Mouse (Mus musculus) left cerebral cortex, adult 18-20 months (tissue): ENCODE results near the gene Capn12. TPM values are rescaled to one million over a fixed set of nuclear protein-coding genes. Genes with fewer than 3 reads are reported as not detected.

ENCODE experiments used
- total RNA-seq, 2 experiments: library from RNA; stranded (reverse); gene quantifications; 2 replicates each; pipeline ENCODE4 v1.2.3; 2021

The Capn12 gene
- total RNA-seq, 2 experiments from 2014 or later, result 0.61 to 0.95 TPM

Other genes with a start within 250 kb of the Capn12 start
- gene Fbxo27, start 188.6 kb upstream of the Capn12 start, total RNA-seq, result 10 to 100 TPM; 24.6 TPM
- 1 to 10 TPM; 1.9 to 2.3 TPM for gene Fbxo17, start 164.6 kb upstream of the Capn12 start, total RNA-seq
- gene Mrps12, start 139.6 kb upstream of the Capn12 start, total RNA-seq, result 10 to 100 TPM; 62.8 to 71.0 TPM
- 10 to 100 TPM; 11.0 to 11.6 TPM for gene Sars2, start 139.4 kb upstream of the Capn12 start, total RNA-seq
- 1 to 10 TPM; 1.1 to 2.9 TPM for gene Ccer2, start 125.2 kb upstream of the Capn12 start, total RNA-seq
- gene Sirt2, start 114.7 kb upstream of the Capn12 start, total RNA-seq, result 100 to 1,000 TPM; 120 to 122 TPM
- gene Nfkbib, start 113.9 kb upstream of the Capn12 start, total RNA-seq, result 10 to 100 TPM; 35.0 to 38.6 TPM
- gene Rinl, start 92.5 kb upstream of the Capn12 start, total RNA-seq, result 1 to 10 TPM; 2.1 to 3.9 TPM
- 100 to 1,000 TPM; 427 to 456 TPM for gene Hnrnpl, start 72.9 kb upstream of the Capn12 start, total RNA-seq
- gene Ech1, start 56.2 kb upstream of the Capn12 start, total RNA-seq, result 10 to 100 TPM; 53.5 to 56.6 TPM
- gene Lgals4, start 47.6 kb upstream of the Capn12 start, total RNA-seq, result 1 to 10 TPM; 1.9 to 2.4 TPM
- gene Lgals7, start 17.6 kb upstream of the Capn12 start, total RNA-seq, result under 1 TPM in 1 of 2 experiments, not detected in 1; 0.74 TPM
- 100 to 1,000 TPM; 192 TPM for gene Actn4, start 80.9 kb downstream of the Capn12 start, total RNA-seq
- 100 to 1,000 TPM; 196 to 199 TPM for gene Eif3k, start 100.4 kb downstream of the Capn12 start, total RNA-seq
- 1 to 10 TPM; 1.0 to 1.7 TPM for gene Map4k1, start 100.6 kb downstream of the Capn12 start, total RNA-seq
- 1 to 10 TPM; 6.5 to 8.9 TPM for gene Ryr1, start 243.8 kb downstream of the Capn12 start, total RNA-seq